Mouse (Mus musculus) lung, embryonic 14.5 days (tissue): Measurements from ENCODE around the gene Krt26. TPM values are rescaled to one million over a fixed set of nuclear protein-coding genes. Genes with fewer than 3 reads are reported as not detected.

Experiments used
- ATAC-seq: fragments of 200-750 bp; cut with Nextera tagmentation; 2 replicates; pipeline ENCODE4 v1.8.0; 2017; ENCODE audit warnings: mild to moderate bottlenecking, moderate TSS enrichment, moderate library complexity; ENCODE audit not compliant: insufficient read depth
- DNase-seq: peaks from one replicate; pipeline ENCODE4 v3.0.0-alpha.2; 2015
- H3K27ac ChIP-seq: fragments of 300-500 bp; sonication (generic); 2 replicates; pipeline ENCODE4 v1.5.1; 2014; ENCODE audit warnings: low read depth, mild to moderate bottlenecking, moderate library complexity
- H3K27me3 ChIP-seq: fragments of 300-500 bp; sonication (generic); 2 replicates; pipeline ENCODE4 v1.6.1; 2014; ENCODE audit warnings: low read length, control low read depth; ENCODE audit not compliant: insufficient read depth
- H3K36me3 ChIP-seq: fragments of 300-500 bp; sonication (generic); 2 replicates; pipeline ENCODE4 v1.6.1; 2014; ENCODE audit warnings: control low read depth; ENCODE audit not compliant: insufficient read depth
- H3K4me1 ChIP-seq: fragments of 300-500 bp; sonication (generic); 2 replicates; pipeline ENCODE4 v1.6.1; 2014; ENCODE audit warnings: antibody characterized with exemption, control low read depth; ENCODE audit not compliant: insufficient read depth
- H3K4me2 ChIP-seq: fragments of 300-500 bp; sonication (generic); 2 replicates; pipeline ENCODE4 v1.6.1; 2014; ENCODE audit warnings: mild to moderate bottlenecking
- H3K4me3 ChIP-seq: fragments of 300-500 bp; sonication (generic); 2 replicates; pipeline ENCODE4 v1.5.1; 2014; ENCODE audit warnings: low read depth, low read length
- H3K9ac ChIP-seq: fragments of 300-500 bp; sonication (generic); 2 replicates; pipeline ENCODE4 v1.6.1; 2014
- H3K9me3 ChIP-seq: fragments of 300-500 bp; sonication (generic); 2 replicates; pipeline ENCODE4 v1.6.1; 2016; ENCODE audit warnings: low read depth, low read length, control low read depth
- CTCF ChIP-seq: IDR thresholded peaks from 2 replicates; pipeline ENCODE4 v1.5.1; 2016; ENCODE audit warnings: antibody characterized with exemption, low read depth
- WGBS: fragments of 180-500 bp; shearing (Covaris S2); extraction: QIAGEN DNeasy Blood & Tissue Kit; methylation state at CpG from one replicate; pipeline ENCODE4 v1.1.7; 2014; 5-methylcytosine and 5-hydroxymethylcytosine counted together
- polyA plus RNA-seq: library from polyadenylated mRNA; unstranded; fragments of >200 nt; fragmentation: Nextera tagmentation; extraction: Ambion mirVana; gene quantifications from 2 replicates; pipeline ENCODE4 v1.2.1, GENCODE M21; 2014

Krt26 gene
- polyA plus RNA-seq, 1 experiment from 2014 or later, result not detected

- Histone ChIP-seq H3K27me3 (no peaks in the 10 kb centered on the region), H3K4me3 (no peak overlapping the region), H3K4me2 (no peak overlapping the region), H3K36me3 (no peaks in the 10 kb centered on the region), H3K9ac (no peak overlapping the region), H3K27ac (no peak overlapping the region), H3K4me1 (no peaks in the 10 kb centered on the region), H3K9me3 (no peaks in the 10 kb centered on the region)
- DNase-seq, result peak; percentile 81
- no peak for ATAC-seq
- TF ChIP-seq CTCF, result peak; percentile 71
- 16% methylated on average over 9 of the region's 9 CpGs for WGBS
Measured at GRCm38 (mm10) chr11:99364412-99364811, 26.6 kb upstream of the Krt26 start.

GRCm38 (mm10) chr11:99361423-99361822 is 23.7 kb upstream of the Krt26 start:
- WGBS, result 82% methylated on average over 8 of the region's 8 CpGs
- no peak overlapping the region for H3K27ac ChIP-seq
- no peak overlapping the region for H3K4me2 ChIP-seq
- no peaks in the 10 kb centered on the region for H3K9me3 ChIP-seq
- H3K36me3 ChIP-seq, result no peaks in the 10 kb centered on the region
- no peak for TF ChIP-seq CTCF
- no peak overlapping the region for H3K4me3 ChIP-seq
- DNase-seq (no peak), ATAC-seq (no peak)
- no peaks in the 10 kb centered on the region for H3K27me3 ChIP-seq
- H3K4me1 ChIP-seq, result no peaks in the 10 kb centered on the region
- no peak overlapping the region for H3K9ac ChIP-seq

GRCm38 (mm10) chr11:99351004-99351403 is 13.2 kb upstream of the Krt26 start, which contains the start of gene Krt27:
TSS of gene Krt27 (minus strand) at chr11:99351104.
- ATAC-seq, result no peak
- no peak within 1 kb of the TSS for H3K4me3 ChIP-seq
- 67% methylated on average over 12 of the region's 12 CpGs for WGBS
- no peak within 1 kb of the TSS for H3K4me2 ChIP-seq
- TF ChIP-seq CTCF, result no peak
- H3K9ac ChIP-seq, result no peak within 1 kb of the TSS
- no peaks in the 10 kb centered on the region for H3K27me3 ChIP-seq
- H3K4me1 ChIP-seq, result no peaks in the 10 kb centered on the region
- no peaks in the 10 kb centered on the region for H3K9me3 ChIP-seq
- DNase-seq, result no peak
- no peaks in the 10 kb centered on the region for H3K36me3 ChIP-seq
- H3K27ac ChIP-seq, result no peak within 1 kb of the TSS

- DNase-seq, result no peak
- H3K27ac ChIP-seq, result no peak overlapping the region
- H3K9ac ChIP-seq, result no peak overlapping the region
- TF ChIP-seq CTCF, result no peak
- no peaks in the 10 kb centered on the region for H3K4me1 ChIP-seq
- 74% methylated on average over 11 of the region's 11 CpGs for WGBS
- H3K9me3 ChIP-seq, result no peaks in the 10 kb centered on the region
- H3K27me3 ChIP-seq, result no peaks in the 10 kb centered on the region
- H3K4me3 ChIP-seq, result no peak overlapping the region
- no peak for ATAC-seq
- no peaks in the 10 kb centered on the region for H3K36me3 ChIP-seq
- no peak overlapping the region for H3K4me2 ChIP-seq
Measured at GRCm38 (mm10) chr11:99339299-99339847, 1.6 kb upstream of the Krt26 start.

GRCm38 (mm10) chr11:99333426-99333825 is 4.3 kb downstream of the Krt26 start:
- Histone ChIP-seq H3K27ac (no peak overlapping the region), H3K4me3 (no peak overlapping the region), H3K4me2 (no peak overlapping the region), H3K9me3 (no peaks in the 10 kb centered on the region), H3K4me1 (no peaks in the 10 kb centered on the region), H3K27me3 (no peaks in the 10 kb centered on the region), H3K9ac (no peak overlapping the region), H3K36me3 (no peaks in the 10 kb centered on the region)
- 49% methylated on average over 13 of the region's 13 CpGs for WGBS
- DNase-seq (peak; percentile 11), ATAC-seq (no peak)
- no peak for TF ChIP-seq CTCF

- no peak overlapping the region for H3K27ac ChIP-seq
- no peaks in the 10 kb centered on the region for H3K4me1 ChIP-seq
- no peak for TF ChIP-seq CTCF
- ATAC-seq (no peak), DNase-seq (no peak)
- H3K4me2 ChIP-seq, result no peak overlapping the region
- H3K27me3 ChIP-seq, result no peaks in the 10 kb centered on the region
- no peak overlapping the region for H3K4me3 ChIP-seq
- no peaks in the 10 kb centered on the region for H3K9me3 ChIP-seq
- H3K9ac ChIP-seq, result no peak overlapping the region
- H3K36me3 ChIP-seq, result no peaks in the 10 kb centered on the region
- 29% methylated on average over 2 of the region's 2 CpGs for WGBS
Measured at GRCm38 (mm10) chr11:99329655-99330054, 8.1 kb downstream of the Krt26 start.

- H3K27me3 ChIP-seq, result no peaks in the 10 kb centered on the region
- H3K4me2 ChIP-seq, result no peak within 1 kb of the TSS
- ATAC-seq (no peak), DNase-seq (no peak)
- no peaks in the 10 kb centered on the region for H3K36me3 ChIP-seq
- no peaks in the 10 kb centered on the region for H3K9me3 ChIP-seq
- no peak within 1 kb of the TSS for H3K27ac ChIP-seq
- WGBS, result 84% methylated on average over 11 of the region's 11 CpGs
- no peak for TF ChIP-seq CTCF
- no peaks in the 10 kb centered on the region for H3K4me1 ChIP-seq
- H3K9ac ChIP-seq, result no peak within 1 kb of the TSS
- H3K4me3 ChIP-seq, result no peak within 1 kb of the TSS
Measured at GRCm38 (mm10) chr11:99322851-99323250, 14.9 kb downstream of the Krt26 start, which contains the start of gene Krt25. TSS of gene Krt25 (minus strand) at chr11:99322951.

- no peak for ATAC-seq
- TF ChIP-seq CTCF, result no peak
- 90% methylated on average over 14 of the region's 14 CpGs for WGBS
Measured at GRCm38 (mm10) chr11:99321094-99321493, 16.7 kb downstream of the Krt26 start.

More at GRCm38 (mm10) chr11:99321094-99321493, 16.7 kb downstream of the Krt26 start:
- Histone ChIP-seq H3K9me3 (no peaks in the 10 kb centered on the region), H3K9ac (no peak overlapping the region), H3K27ac (no peak overlapping the region), H3K4me2 (no peak overlapping the region), H3K4me1 (no peaks in the 10 kb centered on the region), H3K36me3 (no peaks in the 10 kb centered on the region), H3K27me3 (no peaks in the 10 kb centered on the region), H3K4me3 (no peak overlapping the region)
- no peak for DNase-seq
